Mouse (Mus musculus): ENCODE results near the gene Reep6. TPM values are rescaled to one million over a fixed set of nuclear protein-coding genes. Genes with fewer than 3 reads are reported as not detected.

Gene Reep6
- polyA plus RNA-seq, 1 experiment = 23.7 TPM

- under 1% methylated on average over 71 of the region's 72 CpGs for WGBS
- Histone ChIP-seq H3K4me3 (replicated peaks; ENCODE audit: extremely low read depth, low read depth, low read length) (peak within 1 kb of the TSS; percentile 67), H3K4me1 (ENCODE audit: control insufficient read depth, insufficient read depth, low read length) (peaks cover 3% of the 10 kb centered on the region; the same call in 1 of the 2 replicates)
- DNase-seq = peak; percentile 91
- TF ChIP-seq POLR2A (IDR thresholded peaks at IDR 0.05; ENCODE audit: borderline replicate concordance, extremely low read depth, low read depth, low read length) (peak; percentile 99), CTCF (IDR thresholded peaks at IDR 0.05; ENCODE audit: insufficient read depth, low read length) (peak; percentile 44)
These were observed 37.3 kb upstream of the Reep6 start, which contains the start of gene Rps15 for GRCm38 (mm10) chr10:80292251-80293146. Gene Rps15 (plus strand): TSS chr10:80292453.

- TF ChIP-seq CTCF (IDR thresholded peaks at IDR 0.05; ENCODE audit: insufficient read depth, low read length) = no peak
- no peak for TF ChIP-seq POLR2A (IDR thresholded peaks at IDR 0.05; ENCODE audit: borderline replicate concordance, extremely low read depth, low read depth, low read length)
- Histone ChIP-seq H3K4me1 (ENCODE audit: control insufficient read depth, insufficient read depth, low read length) (peaks cover 3% of the 10 kb centered on the region; the same call in 1 of the 2 replicates), H3K4me3 (replicated peaks; ENCODE audit: extremely low read depth, low read depth, low read length) (peak overlapping the region; percentile 67)
- DNase-seq = no peak
- 15% methylated on average over 14 of the region's 14 CpGs for WGBS
These were observed 36.4 kb upstream of the Reep6 start for GRCm38 (mm10) chr10:80293325-80293724.

GRCm38 (mm10) chr10:80294311-80294710 lies 35.4 kb upstream of the Reep6 start:
- Histone ChIP-seq H3K4me1 (ENCODE audit: control insufficient read depth, insufficient read depth, low read length) (peaks cover 3% of the 10 kb centered on the region; the same call in 1 of the 2 replicates), H3K4me3 (replicated peaks; ENCODE audit: extremely low read depth, low read depth, low read length) (no peak overlapping the region)
- TF ChIP-seq CTCF (IDR thresholded peaks at IDR 0.05; ENCODE audit: insufficient read depth, low read length) = no peak
- TF ChIP-seq POLR2A (IDR thresholded peaks at IDR 0.05; ENCODE audit: borderline replicate concordance, extremely low read depth, low read depth, low read length) = no peak
- DNase-seq = no peak
- WGBS = 69% methylated on average over 4 of the region's 4 CpGs

GRCm38 (mm10) chr10:80294788-80295303 lies 34.9 kb upstream of the Reep6 start:
- 50% methylated on average over 7 of the region's 7 CpGs for WGBS
- Histone ChIP-seq H3K4me3 (replicated peaks; ENCODE audit: extremely low read depth, low read depth, low read length) (no peak overlapping the region), H3K4me1 (ENCODE audit: control insufficient read depth, insufficient read depth, low read length) (peaks cover 3% of the 10 kb centered on the region; the same call in 1 of the 2 replicates)
- DNase-seq = no peak
- TF ChIP-seq POLR2A (IDR thresholded peaks at IDR 0.05; ENCODE audit: borderline replicate concordance, extremely low read depth, low read depth, low read length) = no peak
- TF ChIP-seq CTCF (IDR thresholded peaks at IDR 0.05; ENCODE audit: insufficient read depth, low read length) = no peak

- DNase-seq = peak; percentile 74
- WGBS = 2% methylated on average over 26 of the region's 26 CpGs
- TF ChIP-seq POLR2A (IDR thresholded peaks at IDR 0.05; ENCODE audit: borderline replicate concordance, extremely low read depth, low read depth, low read length) = no peak
- TF ChIP-seq CTCF (IDR thresholded peaks at IDR 0.05; ENCODE audit: insufficient read depth, low read length) = peak; percentile 79
- peak within 1 kb of the TSS; percentile 50 for H3K4me3 ChIP-seq (replicated peaks; ENCODE audit: extremely low read depth, low read depth, low read length)
- H3K4me1 ChIP-seq (ENCODE audit: control insufficient read depth, insufficient read depth, low read length) = peaks cover 3% of the 10 kb centered on the region; the same call in 1 of the 2 replicates
These were observed 33.9 kb upstream of the Reep6 start, which contains the start of gene Apc2 for GRCm38 (mm10) chr10:80295618-80296425. Gene Apc2 (plus strand): TSS chr10:80295977.

- 76% methylated on average over 5 of the region's 5 CpGs for WGBS
- H3K4me3 ChIP-seq (replicated peaks; ENCODE audit: extremely low read depth, low read depth, low read length) = no peak overlapping the region
- TF ChIP-seq CTCF (IDR thresholded peaks at IDR 0.05; ENCODE audit: insufficient read depth, low read length) (no peak), POLR2A (IDR thresholded peaks at IDR 0.05; ENCODE audit: borderline replicate concordance, extremely low read depth, low read depth, low read length) (no peak)
- peaks cover 3% of the 10 kb centered on the region; the same call in 1 of the 2 replicates for H3K4me1 ChIP-seq (ENCODE audit: control insufficient read depth, insufficient read depth, low read length)
- DNase-seq = no peak
These were observed 32.9 kb upstream of the Reep6 start for GRCm38 (mm10) chr10:80296824-80297223.

DNA sequence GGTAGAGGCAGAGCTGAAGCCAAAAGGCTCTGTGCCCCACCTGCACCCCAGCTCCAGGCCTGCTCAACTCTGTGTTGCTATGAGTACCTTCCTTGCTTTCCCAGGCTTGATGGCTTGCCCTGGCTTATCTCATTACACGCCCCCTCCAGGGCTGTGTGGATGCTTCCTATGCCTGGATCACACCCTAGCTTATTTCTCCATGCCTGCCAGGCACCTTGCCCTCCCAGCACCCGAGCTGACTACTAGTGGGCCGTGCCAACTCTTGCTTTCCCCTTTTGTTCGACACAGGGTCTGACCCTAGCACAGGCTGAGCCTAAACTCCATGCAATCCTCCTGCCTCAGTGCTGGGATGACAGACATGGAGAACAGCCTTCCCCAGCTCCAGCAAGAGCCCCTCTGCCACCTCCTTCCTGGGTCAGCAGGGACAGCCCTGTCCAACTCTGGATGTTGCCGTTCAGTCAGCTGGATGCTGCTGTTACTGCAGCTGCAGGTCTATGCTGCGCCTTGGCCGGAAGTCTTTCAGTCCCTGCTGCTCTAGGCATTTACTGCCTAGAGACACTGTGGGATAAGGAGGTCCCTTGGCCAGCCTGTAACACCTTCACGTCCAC lies 32.1 kb upstream of the Reep6 start:
- Histone ChIP-seq H3K4me1 (ENCODE audit: control insufficient read depth, insufficient read depth, low read length) (peaks cover 3% of the 10 kb centered on the region; the same call in 1 of the 2 replicates), H3K4me3 (replicated peaks; ENCODE audit: extremely low read depth, low read depth, low read length) (no peak overlapping the region)
- WGBS = 62% methylated on average over 8 of the region's 8 CpGs
- no peak for DNase-seq
- TF ChIP-seq CTCF (IDR thresholded peaks at IDR 0.05; ENCODE audit: insufficient read depth, low read length) (no peak), POLR2A (IDR thresholded peaks at IDR 0.05; ENCODE audit: borderline replicate concordance, extremely low read depth, low read depth, low read length) (no peak)

DNA sequence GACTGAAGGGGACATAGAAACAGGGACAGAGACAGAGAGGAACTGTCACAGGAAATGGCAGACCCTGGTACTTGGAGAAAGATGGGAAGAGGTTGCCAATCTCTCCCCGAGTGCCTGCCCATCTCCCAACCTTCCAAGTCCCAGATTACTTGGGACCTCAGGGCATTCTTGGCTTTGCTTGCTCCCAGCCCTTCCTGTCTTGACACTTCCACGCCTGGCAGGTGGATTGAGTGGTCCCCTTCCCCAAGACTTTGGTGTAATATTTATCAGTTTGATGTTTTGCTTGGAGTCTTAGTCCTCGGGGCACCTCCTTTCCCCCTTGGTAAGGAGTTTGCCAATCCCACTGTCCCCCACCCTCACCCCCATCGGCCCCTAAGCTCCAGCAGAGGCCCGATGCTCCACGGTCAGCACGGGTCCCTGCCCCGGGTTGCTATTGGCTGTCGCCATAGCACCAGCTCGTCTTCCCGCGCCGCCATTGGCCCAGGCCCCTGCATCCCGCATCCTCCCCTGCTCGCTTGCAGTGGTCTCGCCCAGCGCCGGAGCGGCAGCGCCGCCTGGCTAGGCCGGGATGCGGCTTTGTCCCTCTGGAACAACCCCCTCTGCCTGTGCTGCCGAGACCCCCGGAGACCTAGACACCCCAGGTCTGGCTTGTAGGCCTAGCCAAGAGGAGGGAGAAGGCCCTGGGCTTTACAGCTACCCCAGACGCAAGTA lies 31.0 kb upstream of the Reep6 start:
- no peak for DNase-seq

More for the DNA sequence above, 31.0 kb upstream of the Reep6 start:
- H3K4me3 ChIP-seq (replicated peaks; ENCODE audit: extremely low read depth, low read depth, low read length) = no peak overlapping the region
- H3K4me1 ChIP-seq (ENCODE audit: control insufficient read depth, insufficient read depth, low read length) = peaks cover 3% of the 10 kb centered on the region; the same call in 1 of the 2 replicates
- TF ChIP-seq POLR2A (IDR thresholded peaks at IDR 0.05; ENCODE audit: borderline replicate concordance, extremely low read depth, low read depth, low read length) = no peak
- no peak for TF ChIP-seq CTCF (IDR thresholded peaks at IDR 0.05; ENCODE audit: insufficient read depth, low read length)
- 16% methylated on average over 26 of the region's 26 CpGs for WGBS

Data from lung, adult 2 months (tissue).